Mouse (Mus musculus) gastrocnemius, postnatal 36 days (tissue): ENCODE data around the gene H2al2c. TPM values are rescaled to one million over a fixed set of nuclear protein-coding genes. Genes with fewer than 3 reads are reported as not detected.
"Not testable (repeated sequence)": the region's sequence is repeated elsewhere in the genome, so short reads cannot be mapped to it uniquely, and the experiment has no call there.

Source experiments
- DNase-seq, 2 experiments: peaks; one replicate each; pipeline ENCODE4 v3.0.0; 2022
- intact Hi-C: fragments of 180-260 bp; cut with DNase I; formaldehyde crosslinking; loops from one replicate; pipeline ENCODE4 v1.15.1; 2025
- long read RNA-seq, 2 experiments: library from polyadenylated mRNA; stranded (forward); transcript quantifications; one replicate each; pipeline ENCODE4 v2.0.0; 2021
- total RNA-seq, 2 experiments: library from RNA; stranded (reverse); gene quantifications; 2 replicates each; pipeline ENCODE4 v1.2.3; 2021

H2al2c gene
- not detected for total RNA-seq
- long read RNA-seq, experiment 1 = 0 reads
- long read RNA-seq, experiment 2 = 0 reads

DNA sequence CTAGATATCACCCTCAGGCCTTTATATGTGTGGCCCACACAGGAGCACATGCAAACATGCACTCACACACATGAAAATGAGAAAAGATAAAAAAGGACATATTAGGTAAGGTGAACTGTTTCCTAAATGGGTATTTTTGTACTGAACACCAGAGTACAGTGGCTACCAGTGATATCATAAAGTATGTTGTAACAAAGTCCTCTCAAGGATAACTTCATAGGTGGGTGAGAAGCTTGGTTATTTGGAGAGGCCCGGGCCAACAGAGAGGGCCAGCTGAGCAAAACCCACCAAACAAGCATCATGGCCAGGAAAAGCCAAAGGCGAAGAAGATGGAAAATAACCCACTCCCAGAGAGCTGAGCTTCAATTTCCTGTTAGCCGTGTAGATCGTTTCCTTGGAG, at the start of gene H2al2c:
Gene H2al2c, plus strand, starts transcription at position 301 of the 400 bp plus-strand sequence.
- intact Hi-C loops = not testable (repeated sequence)

More for the DNA sequence above, at the start of gene H2al2c:
- DNase-seq = not testable (repeated sequence)

Other genes with a start within 250 kb of the H2al2c start
- not detected for gene Sry, start 64.6 kb downstream of the H2al2c start, total RNA-seq
- not detected for gene H2al2b, start 121.6 kb downstream of the H2al2c start, total RNA-seq
- not detected for gene Gm4064, start 197.1 kb downstream of the H2al2c start, total RNA-seq
- not detected for gene Rbmy, start 231.6 kb downstream of the H2al2c start, total RNA-seq
- not detected for gene Gm10256, start 231.6 kb downstream of the H2al2c start, total RNA-seq